Mouse (Mus musculus) adrenal gland, postnatal 14 days (tissue): ENCODE data around the gene Pkm. TPM values are rescaled to one million over a fixed set of nuclear protein-coding genes. Genes with fewer than 3 reads are reported as not detected.
A peak's percentile ranks its signal among the peaks of the same experiment; 100 is the strongest.

ENCODE experiments used
- DNase-seq: peaks from one replicate; pipeline ENCODE4 v3.0.0; 2021; ENCODE audit warnings: mixed read lengths
- long read RNA-seq, 2 experiments: library from polyadenylated mRNA; stranded (forward); transcript quantifications; one replicate each; pipeline ENCODE4 v2.0.0; 2021
- total RNA-seq: library from RNA; stranded (reverse); gene quantifications from 2 replicates; pipeline ENCODE4 v1.2.3, GENCODE M21; 2021

Gene Pkm
- 647 and 658 TPM in 2 replicates for total RNA-seq
- long read RNA-seq, experiment 1, transcript Pkm-201 (11 exons, 2,432 nt) = major isoform, 881 of 1,212 reads
- long read RNA-seq, experiment 1, transcript Pkm-202 (11 exons, 2,041 nt) = minor isoform, 166 of 1,212 reads
- long read RNA-seq, experiment 1, partial matches to known transcripts = 103 of 1,212 reads
- long read RNA-seq, experiment 1, other reads (novel, unspliced or antisense) = 62 of 1,212 reads
- long read RNA-seq, experiment 2, transcript Pkm-202 (11 exons, 2,041 nt) = minor isoform, 124 of 830 reads
- long read RNA-seq, experiment 2, transcript Pkm-201 (11 exons, 2,432 nt) = major isoform, 520 of 830 reads
- long read RNA-seq, experiment 2, partial matches to known transcripts = 124 of 830 reads
- long read RNA-seq, experiment 2, other reads (novel, unspliced or antisense) = 62 of 830 reads

- peak; percentile 97 for DNase-seq
Measured at GRCm38 (mm10) chr9:59655958-59656634, at the start of gene Pkm. Gene Pkm, plus strand, starts transcription at chr9:59656368.

GRCm38 (mm10) chr9:59610950-59611349 lies 45.2 kb upstream of the Pkm start:
- DNase-seq = no peak

GRCm38 (mm10) chr9:59615797-59616196 lies 40.4 kb upstream of the Pkm start:
- DNase-seq = no peak

- peak; percentile 100 for DNase-seq
Measured at GRCm38 (mm10) chr9:59616622-59617306, 39.4 kb upstream of the Pkm start, which contains the start of gene Parp6. Gene Parp6, plus strand, starts transcription at chr9:59617284.

- no peak for DNase-seq
Measured at GRCm38 (mm10) chr9:59617307-59617973, 38.7 kb upstream of the Pkm start.

- DNase-seq = no peak
Measured at GRCm38 (mm10) chr9:59638372-59638771, 17.8 kb upstream of the Pkm start.

GRCm38 (mm10) chr9:59639936-59640335 lies 16.2 kb upstream of the Pkm start:
- no peak for DNase-seq

GRCm38 (mm10) chr9:59641320-59641719 lies 14.8 kb upstream of the Pkm start:
- DNase-seq = no peak

- DNase-seq = no peak
Measured at GRCm38 (mm10) chr9:59649911-59650310, 6.3 kb upstream of the Pkm start.

- peak; percentile 46 for DNase-seq
Measured at GRCm38 (mm10) chr9:59653371-59653770, 2.8 kb upstream of the Pkm start.

- DNase-seq = no peak
Measured at GRCm38 (mm10) chr9:59654450-59654983, 1.7 kb upstream of the Pkm start.

- DNase-seq = peak; percentile 87
Measured at GRCm38 (mm10) chr9:59656635-59657617, 758 bp downstream of the Pkm start.

- no peak for DNase-seq
Measured at GRCm38 (mm10) chr9:59658146-59658545, 2.0 kb downstream of the Pkm start.

GRCm38 (mm10) chr9:59659036-59660026 lies 3.2 kb downstream of the Pkm start:
- peak; percentile 89 for DNase-seq

- DNase-seq = peak; percentile 68
Measured at GRCm38 (mm10) chr9:59660421-59660820, 4.3 kb downstream of the Pkm start.

- DNase-seq = peak; percentile 14
Measured at GRCm38 (mm10) chr9:59661298-59661975, 5.3 kb downstream of the Pkm start.

- peak; percentile 24 for DNase-seq
Measured at GRCm38 (mm10) chr9:59663226-59663625, 7.1 kb downstream of the Pkm start.

- DNase-seq = peak; percentile 3
Measured at GRCm38 (mm10) chr9:59663957-59664356, 7.8 kb downstream of the Pkm start.
